Mouse (Mus musculus) lung, adult 2 months (tissue): ENCODE measurements around the gene AW011738.

Source experiments
- CTCF ChIP-seq: fragments of 200-500 bp; IDR thresholded peaks from 2 replicates; pipeline ENCODE4 v1.5.1; 2011; ENCODE audit warnings: mild to moderate bottlenecking, low read length, control low read depth; ENCODE audit not compliant: insufficient read depth
- POLR2A ChIP-seq: fragments of 200-500 bp; IDR thresholded peaks from 2 replicates; pipeline ENCODE4 v1.6.1; 2011; ENCODE audit warnings: low read depth, mild to moderate bottlenecking, control low read depth, low read length, borderline replicate concordance; ENCODE audit errors: extremely low read depth

DNA sequence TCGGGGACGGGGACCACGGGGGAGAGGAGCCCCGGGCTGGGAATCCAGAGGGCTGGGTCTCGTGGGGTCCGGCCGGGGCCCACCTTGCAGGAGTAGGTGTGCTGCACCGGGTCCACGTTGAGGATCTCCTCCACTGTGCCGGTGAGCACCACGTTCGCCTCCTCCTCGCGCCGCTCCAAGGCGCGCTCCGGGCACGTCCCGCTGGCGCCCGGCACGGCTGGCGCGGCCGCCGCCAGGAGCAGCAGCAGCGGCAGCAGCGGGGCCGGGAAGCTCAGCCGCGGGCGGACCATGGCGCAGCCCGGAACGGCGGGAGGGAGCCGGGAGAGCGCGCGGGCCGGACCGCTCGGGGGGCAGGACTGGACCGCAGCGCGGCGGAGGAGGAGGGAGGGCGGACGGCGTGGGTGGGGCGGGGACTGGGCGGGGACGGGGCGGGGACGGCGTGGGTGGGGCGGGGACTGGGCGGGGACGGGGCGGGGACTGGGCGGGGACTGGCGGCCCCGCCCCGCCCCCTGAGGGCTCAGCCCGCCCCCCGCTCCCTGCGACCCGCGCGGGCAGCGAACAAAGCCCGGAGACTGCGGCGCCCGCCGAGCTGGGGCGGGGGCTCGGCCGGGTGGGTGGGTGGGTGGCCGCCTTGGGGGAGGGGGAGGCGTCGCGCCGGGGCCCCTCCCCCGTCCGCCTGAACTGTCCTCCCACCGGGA is 5.8 kb upstream of the AW011738 start, which contains the start of gene Agrn:
- peak; percentile 57; the same call in 1 of the 2 replicates for TF ChIP-seq POLR2A
- no peak for TF ChIP-seq CTCF
